Mouse (Mus musculus): ENCODE measurements around the gene Nup188. TPM values are rescaled to one million over a fixed set of nuclear protein-coding genes. Genes with fewer than 3 reads are reported as not detected.

The Nup188 gene
- polyA plus RNA-seq, 1 experiment from 2014 or later, result 27.9 TPM

GRCm38 (mm10) chr2:30363773-30364650, 77.8 kb downstream of the Nup188 start, which contains the start of gene Miga2:
TSS of gene Miga2 (plus strand) at chr2:30364233.
- Histone ChIP-seq H3K27ac (peak within 1 kb of the TSS; percentile 77), H3K4me1 (replicated peaks) (peaks cover 14% of the 10 kb centered on the region), H3K27me3 (no peaks in the 10 kb centered on the region), H3K4me3 (replicated peaks) (peak within 1 kb of the TSS; percentile 87), H3K36me3 (peaks cover 20% of the 10 kb centered on the region), H3K9ac (replicated peaks) (peak within 1 kb of the TSS; percentile 87), H3K4me2 (replicated peaks) (peak within 1 kb of the TSS; percentile 99), H3K9me3 (no peaks in the 10 kb centered on the region)
- ATAC-seq, result peak; percentile 98
- WGBS, result 0% methylated on average over 54 of the region's 54 CpGs

GRCm38 (mm10) chr2:30365281-30366069, 79.3 kb downstream of the Nup188 start:
- Histone ChIP-seq H3K4me2 (replicated peaks) (peak overlapping the region; percentile 99), H3K27ac (no peak overlapping the region), H3K36me3 (peaks cover 35% of the 10 kb centered on the region), H3K9me3 (no peaks in the 10 kb centered on the region), H3K9ac (replicated peaks) (peak overlapping the region; percentile 87), H3K4me3 (replicated peaks) (peak overlapping the region; percentile 87), H3K27me3 (no peaks in the 10 kb centered on the region), H3K4me1 (replicated peaks) (peaks cover 14% of the 10 kb centered on the region)
- 81% methylated on average over 2 of the region's 2 CpGs for WGBS
- ATAC-seq, result no peak

DNA sequence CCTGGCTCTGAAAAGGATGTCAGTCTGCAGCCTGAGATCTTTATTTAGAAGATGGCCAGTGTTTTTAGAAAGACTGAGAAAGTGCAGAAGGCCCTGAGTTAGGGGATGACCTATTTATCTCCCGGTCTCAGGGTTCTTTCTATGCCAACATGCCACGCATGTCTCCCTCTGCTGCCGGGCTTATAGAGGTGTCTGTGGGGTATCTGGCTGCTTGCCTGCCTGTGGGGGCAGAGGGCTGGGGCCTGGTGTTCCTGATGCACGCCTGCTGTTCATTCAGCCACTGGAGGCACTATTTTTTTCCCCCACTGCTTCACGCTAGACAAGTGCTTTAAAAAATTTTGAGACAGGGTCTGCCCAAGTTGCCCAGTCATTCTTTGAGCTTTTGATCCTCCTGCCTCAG, 80.0 kb downstream of the Nup188 start:
- peaks cover 14% of the 10 kb centered on the region for H3K4me1 ChIP-seq (replicated peaks)
- no peak for ATAC-seq
- H3K4me2 ChIP-seq (replicated peaks), result no peak overlapping the region
- H3K27me3 ChIP-seq, result no peaks in the 10 kb centered on the region
- WGBS, result 75% methylated on average over 5 of the region's 5 CpGs
- no peak overlapping the region for H3K4me3 ChIP-seq (replicated peaks)
- H3K36me3 ChIP-seq, result peaks cover 42% of the 10 kb centered on the region
- H3K27ac ChIP-seq, result no peak overlapping the region
- no peaks in the 10 kb centered on the region for H3K9me3 ChIP-seq
- no peak overlapping the region for H3K9ac ChIP-seq (replicated peaks)

- H3K27me3 ChIP-seq, result no peaks in the 10 kb centered on the region
- H3K4me2 ChIP-seq (replicated peaks), result no peak overlapping the region
- H3K9me3 ChIP-seq, result no peaks in the 10 kb centered on the region
- H3K9ac ChIP-seq (replicated peaks), result no peak overlapping the region
- no peak for ATAC-seq
- H3K4me1 ChIP-seq (replicated peaks), result no peaks in the 10 kb centered on the region
- no peak overlapping the region for H3K4me3 ChIP-seq (replicated peaks)
- H3K27ac ChIP-seq, result no peak overlapping the region
- peaks cover 91% of the 10 kb centered on the region for H3K36me3 ChIP-seq
- WGBS, result 96% methylated on average over 8 of the region's 8 CpGs
Observed at GRCm38 (mm10) chr2:30371544-30371943, 85.3 kb downstream of the Nup188 start.

DNA sequence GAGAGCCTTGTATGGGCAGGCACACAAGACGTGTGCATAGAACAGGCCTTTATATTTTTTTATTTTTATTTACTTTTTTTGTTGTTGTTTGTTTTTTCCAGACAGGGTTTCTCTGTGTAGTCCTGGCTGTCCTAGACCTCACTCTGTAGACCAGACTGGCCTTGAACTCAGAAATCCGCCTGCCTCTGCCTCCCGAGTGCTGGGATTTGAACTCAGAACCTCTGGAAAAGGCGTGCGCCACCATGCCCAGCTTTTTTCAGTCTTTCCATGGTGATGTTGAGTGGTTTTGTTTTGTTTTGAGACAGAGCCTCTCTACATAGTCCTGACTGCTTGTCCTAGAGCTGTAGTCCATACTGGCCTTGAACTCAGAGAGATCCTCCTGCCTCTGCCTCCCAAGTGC, 86.5 kb downstream of the Nup188 start:
- Histone ChIP-seq H3K27ac (no peak overlapping the region), H3K27me3 (no peaks in the 10 kb centered on the region), H3K36me3 (peaks cover 95% of the 10 kb centered on the region), H3K9ac (replicated peaks) (no peak overlapping the region), H3K4me3 (replicated peaks) (no peak overlapping the region), H3K9me3 (no peaks in the 10 kb centered on the region), H3K4me1 (replicated peaks) (no peaks in the 10 kb centered on the region), H3K4me2 (replicated peaks) (no peak overlapping the region)
- WGBS, result 94% methylated on average over 5 of the region's 5 CpGs
- ATAC-seq, result no peak

- Histone ChIP-seq H3K4me2 (replicated peaks) (no peak overlapping the region), H3K36me3 (peaks cover 94% of the 10 kb centered on the region), H3K9ac (replicated peaks) (no peak overlapping the region), H3K27ac (no peak overlapping the region), H3K9me3 (no peaks in the 10 kb centered on the region), H3K4me3 (replicated peaks) (no peak overlapping the region), H3K4me1 (replicated peaks) (no peaks in the 10 kb centered on the region), H3K27me3 (no peaks in the 10 kb centered on the region)
- ATAC-seq, result no peak
- WGBS, result 91% methylated on average over 10 of the region's 10 CpGs
Observed at GRCm38 (mm10) chr2:30375893-30376292, 89.7 kb downstream of the Nup188 start.

GRCm38 (mm10) chr2:30377721-30378120, 91.5 kb downstream of the Nup188 start:
- WGBS, result 90% methylated on average over 5 of the region's 5 CpGs
- no peak for ATAC-seq
- no peaks in the 10 kb centered on the region for H3K4me1 ChIP-seq (replicated peaks)
- H3K27ac ChIP-seq, result no peak overlapping the region
- no peak overlapping the region for H3K4me2 ChIP-seq (replicated peaks)
- H3K4me3 ChIP-seq (replicated peaks), result no peak overlapping the region
- H3K9ac ChIP-seq (replicated peaks), result no peak overlapping the region
- H3K9me3 ChIP-seq, result no peaks in the 10 kb centered on the region
- H3K27me3 ChIP-seq, result no peaks in the 10 kb centered on the region
- H3K36me3 ChIP-seq, result peaks cover 94% of the 10 kb centered on the region

GRCm38 (mm10) chr2:30379307-30379706, 93.1 kb downstream of the Nup188 start:
- Histone ChIP-seq H3K36me3 (peaks cover 96% of the 10 kb centered on the region), H3K4me1 (replicated peaks) (no peaks in the 10 kb centered on the region), H3K9me3 (no peaks in the 10 kb centered on the region), H3K4me2 (replicated peaks) (no peak overlapping the region), H3K27ac (no peak overlapping the region), H3K9ac (replicated peaks) (no peak overlapping the region), H3K4me3 (replicated peaks) (no peak overlapping the region), H3K27me3 (no peaks in the 10 kb centered on the region)
- no peak for ATAC-seq
- 92% methylated on average over 7 of the region's 7 CpGs for WGBS

GRCm38 (mm10) chr2:30380564-30381376, 94.6 kb downstream of the Nup188 start:
- Histone ChIP-seq H3K27ac (no peak overlapping the region), H3K9ac (replicated peaks) (no peak overlapping the region), H3K4me1 (replicated peaks) (no peaks in the 10 kb centered on the region), H3K9me3 (no peaks in the 10 kb centered on the region), H3K4me2 (replicated peaks) (no peak overlapping the region), H3K4me3 (replicated peaks) (no peak overlapping the region), H3K36me3 (peaks cover 99% of the 10 kb centered on the region), H3K27me3 (no peaks in the 10 kb centered on the region)
- 90% methylated on average over 10 of the region's 10 CpGs for WGBS
- ATAC-seq, result no peak

- H3K4me1 ChIP-seq (replicated peaks), result no peaks in the 10 kb centered on the region
- H3K4me3 ChIP-seq (replicated peaks), result no peak overlapping the region
- H3K27me3 ChIP-seq, result no peaks in the 10 kb centered on the region
- ATAC-seq, result no peak
- H3K27ac ChIP-seq, result no peak overlapping the region
- H3K4me2 ChIP-seq (replicated peaks), result no peak overlapping the region
- WGBS, result 94% methylated on average over 4 of the region's 4 CpGs
- no peaks in the 10 kb centered on the region for H3K9me3 ChIP-seq
- H3K9ac ChIP-seq (replicated peaks), result no peak overlapping the region
- H3K36me3 ChIP-seq, result peaks cover 96% of the 10 kb centered on the region
Observed at GRCm38 (mm10) chr2:30381377-30381725, 95.2 kb downstream of the Nup188 start.

GRCm38 (mm10) chr2:30384814-30385213, 98.6 kb downstream of the Nup188 start:
- peaks cover 61% of the 10 kb centered on the region for H3K36me3 ChIP-seq
- no peak overlapping the region for H3K4me2 ChIP-seq (replicated peaks)
- H3K4me1 ChIP-seq (replicated peaks), result no peaks in the 10 kb centered on the region
- WGBS, result 96% methylated on average over 5 of the region's 5 CpGs
- H3K27me3 ChIP-seq, result no peaks in the 10 kb centered on the region
- no peaks in the 10 kb centered on the region for H3K9me3 ChIP-seq
- no peak overlapping the region for H3K9ac ChIP-seq (replicated peaks)
- H3K27ac ChIP-seq, result no peak overlapping the region
- no peak overlapping the region for H3K4me3 ChIP-seq (replicated peaks)
- ATAC-seq, result no peak

GRCm38 (mm10) chr2:30385591-30385990, 99.4 kb downstream of the Nup188 start:
- ATAC-seq, result no peak
- Histone ChIP-seq H3K27me3 (no peaks in the 10 kb centered on the region), H3K4me1 (replicated peaks) (no peaks in the 10 kb centered on the region), H3K9me3 (no peaks in the 10 kb centered on the region), H3K9ac (replicated peaks) (no peak overlapping the region), H3K36me3 (peaks cover 54% of the 10 kb centered on the region), H3K4me3 (replicated peaks) (no peak overlapping the region), H3K4me2 (replicated peaks) (no peak overlapping the region), H3K27ac (no peak overlapping the region)
- 90% methylated on average over 4 of the region's 4 CpGs for WGBS
